Mouse (Mus musculus): Measurements from ENCODE around the gene Csad. TPM values are rescaled to one million over a fixed set of nuclear protein-coding genes. Genes with fewer than 3 reads are reported as not detected.
"Not testable (repeated sequence)": the region's sequence is repeated elsewhere in the genome, so short reads cannot be mapped to it uniquely, and the experiment has no call there.

The Csad gene
- total RNA-seq, 2 experiments from 2014 or later: 14.1 to 15.6 TPM

GRCm38 (mm10) chr15:102176571-102177316 lies 27.8 kb downstream of the Csad start:
- intact Hi-C loops (cut with DNase I; ENCODE audit: low total_unique reads): no loop called here
- DNase-seq: no peak

- intact Hi-C loops (cut with DNase I; ENCODE audit: low total_unique reads): no loop called here
- DNase-seq: no peak
These were observed 28.7 kb downstream of the Csad start for GRCm38 (mm10) chr15:102175736-102176319.

GRCm38 (mm10) chr15:102173581-102173980 lies 30.9 kb downstream of the Csad start:
- intact Hi-C loops (cut with DNase I; ENCODE audit: low total_unique reads): no loop called here
- no peak for DNase-seq

- intact Hi-C loops (cut with DNase I; ENCODE audit: low total_unique reads): no loop called here
- no peak for DNase-seq
These were observed 35.5 kb downstream of the Csad start for GRCm38 (mm10) chr15:102169064-102169463.

GRCm38 (mm10) chr15:102167620-102168021 lies 36.9 kb downstream of the Csad start:
- intact Hi-C loops (cut with DNase I; ENCODE audit: low total_unique reads): no loop called here
- no peak for DNase-seq

- DNase-seq: no peak
- intact Hi-C loops (cut with DNase I; ENCODE audit: low total_unique reads): no loop called here
These were observed 38.9 kb downstream of the Csad start for GRCm38 (mm10) chr15:102165468-102166100.

GRCm38 (mm10) chr15:102163900-102164693 lies 40.4 kb downstream of the Csad start:
- no peak for DNase-seq
- intact Hi-C loops (cut with DNase I; ENCODE audit: low total_unique reads): no loop called here

GRCm38 (mm10) chr15:102160415-102161060 lies 44.0 kb downstream of the Csad start:
- intact Hi-C loops (cut with DNase I; ENCODE audit: low total_unique reads): no loop called here

GRCm38 (mm10) chr15:102156836-102157235 lies 47.7 kb downstream of the Csad start:
- DNase-seq: no peak
- intact Hi-C loops (cut with DNase I; ENCODE audit: low total_unique reads): no loop called here

More at GRCm38 (mm10) chr15:102160415-102161060, 44.0 kb downstream of the Csad start:
- no peak for DNase-seq

- intact Hi-C loops (cut with DNase I; ENCODE audit: low total_unique reads); DNase-seq: not testable (repeated sequence)
These were observed 49.5 kb downstream of the Csad start for GRCm38 (mm10) chr15:102155006-102155405.

GRCm38 (mm10) chr15:102152646-102153045 lies 51.9 kb downstream of the Csad start:
- no peak for DNase-seq
- intact Hi-C loops (cut with DNase I; ENCODE audit: low total_unique reads): no loop called here

GRCm38 (mm10) chr15:102150301-102151135 lies 54.0 kb downstream of the Csad start, which contains the start of gene Soat2:
Soat2 (plus strand) TSS chr15:102150526.
- no peak for DNase-seq

GRCm38 (mm10) chr15:102149561-102149960 lies 55.0 kb downstream of the Csad start:
- intact Hi-C loops (cut with DNase I; ENCODE audit: low total_unique reads): no loop called here
- no peak for DNase-seq

More at GRCm38 (mm10) chr15:102150301-102151135, 54.0 kb downstream of the Csad start, which contains the start of gene Soat2:
- intact Hi-C loops (cut with DNase I; ENCODE audit: low total_unique reads): no loop called here

- intact Hi-C loops (cut with DNase I; ENCODE audit: low total_unique reads): loop anchor here (2.0 kb wide), 1 partner anchor 31 kb away; no protein-coding TSS in a partner anchor
These were observed 56.7 kb downstream of the Csad start for GRCm38 (mm10) chr15:102147674-102148402.

GRCm38 (mm10) chr15:102146882-102147281 lies 57.6 kb downstream of the Csad start:
- DNase-seq: peak; percentile 41
- intact Hi-C loops (cut with DNase I; ENCODE audit: low total_unique reads): loop anchor here (2.0 kb wide), 1 partner anchor 30 kb away; no protein-coding TSS in a partner anchor

More at GRCm38 (mm10) chr15:102147674-102148402, 56.7 kb downstream of the Csad start:
- DNase-seq: no peak

GRCm38 (mm10) chr15:102146089-102146488 lies 58.4 kb downstream of the Csad start:
- intact Hi-C loops (cut with DNase I; ENCODE audit: low total_unique reads): loop anchor here (2.0 kb wide), 1 partner anchor 29 kb away; no protein-coding TSS in a partner anchor
- no peak for DNase-seq

GRCm38 (mm10) chr15:102145330-102145729 lies 59.2 kb downstream of the Csad start:
- intact Hi-C loops (cut with DNase I; ENCODE audit: low total_unique reads): no loop called here
- peak; percentile 65 for DNase-seq
